Mouse (Mus musculus) monocyte, adult 2 months (primary cell): ENCODE results near the gene Gabrb2.

Experiments
- DNase-seq, 2 experiments: peaks; one replicate each; pipeline ENCODE4 v3.0.0; 2022; ENCODE audit warnings: low spot score in 2 of 2, low read depth in 1 of 2

Gene Gabrb2

GRCm38 (mm10) chr11:42532577-42532976 lies 113.0 kb downstream of the Gabrb2 start:
- no peak for DNase-seq

- no peak for DNase-seq
Measured at GRCm38 (mm10) chr11:42535286-42535685, 115.7 kb downstream of the Gabrb2 start.

- DNase-seq: no peak
Measured at GRCm38 (mm10) chr11:42535861-42536260, 116.3 kb downstream of the Gabrb2 start.

GRCm38 (mm10) chr11:42542861-42543260 lies 123.3 kb downstream of the Gabrb2 start:
- DNase-seq: no peak

- no peak for DNase-seq
Measured at GRCm38 (mm10) chr11:42566023-42566422, 146.5 kb downstream of the Gabrb2 start.

- no peak for DNase-seq
Measured at GRCm38 (mm10) chr11:42571467-42571866, 151.9 kb downstream of the Gabrb2 start.

GRCm38 (mm10) chr11:42575146-42575873 lies 155.8 kb downstream of the Gabrb2 start:
- no peak for DNase-seq

GRCm38 (mm10) chr11:42579804-42580203 lies 160.2 kb downstream of the Gabrb2 start:
- DNase-seq: no peak

- DNase-seq: no peak
Measured at GRCm38 (mm10) chr11:42581123-42581522, 161.6 kb downstream of the Gabrb2 start.

- DNase-seq: no peak
Measured at GRCm38 (mm10) chr11:42581753-42582152, 162.2 kb downstream of the Gabrb2 start.

- DNase-seq: no peak
Measured at GRCm38 (mm10) chr11:42592418-42592817, 172.9 kb downstream of the Gabrb2 start.

- no peak for DNase-seq
Measured at GRCm38 (mm10) chr11:42606225-42606624, 186.7 kb downstream of the Gabrb2 start.

GRCm38 (mm10) chr11:42609128-42609763 lies 189.7 kb downstream of the Gabrb2 start:
- no peak for DNase-seq

- DNase-seq: no peak
Measured at GRCm38 (mm10) chr11:42618195-42618594, 198.6 kb downstream of the Gabrb2 start.

GRCm38 (mm10) chr11:42621109-42621508 lies 201.6 kb downstream of the Gabrb2 start:
- DNase-seq: no peak

GRCm38 (mm10) chr11:42650111-42650510 lies 230.6 kb downstream of the Gabrb2 start:
- no peak for DNase-seq

- DNase-seq: no peak
Measured at GRCm38 (mm10) chr11:42651572-42651971, 232.0 kb downstream of the Gabrb2 start.

- DNase-seq: no peak
Measured at GRCm38 (mm10) chr11:42654189-42654588, 234.6 kb downstream of the Gabrb2 start.

- DNase-seq: no peak
Measured at GRCm38 (mm10) chr11:42668657-42669056, 249.1 kb downstream of the Gabrb2 start.
